Mouse (Mus musculus) liver, embryonic 15.5 days (tissue): ENCODE measurements around the gene Nck2. TPM values are rescaled to one million over a fixed set of nuclear protein-coding genes. Genes with fewer than 3 reads are reported as not detected.

Experiments
- ATAC-seq: fragments of 200-750 bp; cut with Nextera tagmentation; 2 replicates; pipeline ENCODE4 v1.8.0; 2017; ENCODE audit warnings: moderate number of reproducible peaks, mild to moderate bottlenecking, moderate library complexity; ENCODE audit not compliant: insufficient read depth
- H3K27ac ChIP-seq: fragments of 300-500 bp; sonication (generic); replicated peaks from 2 replicates; pipeline ENCODE4 v1.5.1; 2015; ENCODE audit warnings: mild to moderate bottlenecking, inconsistent platforms
- H3K27me3 ChIP-seq: fragments of 300-500 bp; sonication (generic); 2 replicates; pipeline ENCODE4 v1.6.1; 2015; ENCODE audit warnings: mild to moderate bottlenecking, inconsistent platforms
- H3K36me3 ChIP-seq: fragments of 300-500 bp; sonication (generic); replicated peaks from 2 replicates; pipeline ENCODE4 v1.6.1; 2015; ENCODE audit warnings: moderate library complexity, mild to moderate bottlenecking, inconsistent platforms
- H3K4me1 ChIP-seq: fragments of 300-500 bp; sonication (generic); replicated peaks from 2 replicates; pipeline ENCODE4 v1.6.1; 2015; ENCODE audit warnings: inconsistent platforms
- H3K4me2 ChIP-seq: fragments of 300-500 bp; sonication (generic); 2 replicates; pipeline ENCODE4 v1.6.1; 2015; ENCODE audit warnings: moderate library complexity, mild to moderate bottlenecking, inconsistent platforms
- H3K4me3 ChIP-seq: fragments of 300-500 bp; sonication (generic); replicated peaks from 2 replicates; pipeline ENCODE4 v1.5.1; 2015; ENCODE audit warnings: mild to moderate bottlenecking, inconsistent platforms
- H3K9ac ChIP-seq: fragments of 300-500 bp; sonication (generic); 2 replicates; pipeline ENCODE4 v1.6.1; 2015; ENCODE audit warnings: moderate library complexity, mild to moderate bottlenecking, inconsistent platforms
- H3K9me3 ChIP-seq: fragments of 300-500 bp; sonication (generic); replicated peaks from 2 replicates; pipeline ENCODE4 v1.6.1; 2016; ENCODE audit warnings: inconsistent platforms
- WGBS: fragments of 180-500 bp; shearing (Covaris S2); methylation state at CpG from one replicate; pipeline ENCODE4 v1.1.7; 2015; ENCODE audit warnings: mixed read lengths; ENCODE audit not compliant: insufficient replicate concordance; 5-methylcytosine and 5-hydroxymethylcytosine counted together
- polyA plus RNA-seq: library from polyadenylated mRNA; unstranded; fragments of >200 nt; fragmentation: Nextera tagmentation; extraction: Ambion mirVana; gene quantifications from 2 replicates; pipeline ENCODE4 v1.2.1, GENCODE M21; 2015

Nck2 gene
- polyA plus RNA-seq, 1 experiment from 2014 or later = 10.2 TPM

GRCm38 (mm10) chr1:43409019-43409418 lies 35.4 kb upstream of the Nck2 start:
- no peak for ATAC-seq
- no peak overlapping the region for H3K27ac ChIP-seq
- no peaks in the 10 kb centered on the region for H3K36me3 ChIP-seq
- H3K4me2 ChIP-seq = no peak overlapping the region
- WGBS = 43% methylated on average over 4 of the region's 4 CpGs
- H3K9me3 ChIP-seq = no peaks in the 10 kb centered on the region
- no peak overlapping the region for H3K4me3 ChIP-seq
- H3K27me3 ChIP-seq = no peaks in the 10 kb centered on the region
- no peak overlapping the region for H3K9ac ChIP-seq
- peaks cover 31% of the 10 kb centered on the region for H3K4me1 ChIP-seq

GRCm38 (mm10) chr1:43412825-43413224 lies 31.6 kb upstream of the Nck2 start:
- peaks cover 57% of the 10 kb centered on the region for H3K4me1 ChIP-seq
- H3K9ac ChIP-seq = 0 out of 2 replicates have a peak overlapping the region, but pooled peaks have one; percentile 1
- H3K4me2 ChIP-seq = peak overlapping the region; percentile 32
- peak; percentile 37 for ATAC-seq
- peak overlapping the region; percentile 90 for H3K27ac ChIP-seq
- no peak overlapping the region for H3K4me3 ChIP-seq
- H3K36me3 ChIP-seq = no peaks in the 10 kb centered on the region
- 23% methylated on average over 3 of the region's 3 CpGs for WGBS
- no peaks in the 10 kb centered on the region for H3K27me3 ChIP-seq
- H3K9me3 ChIP-seq = no peaks in the 10 kb centered on the region

- H3K9me3 ChIP-seq = no peaks in the 10 kb centered on the region
- no peaks in the 10 kb centered on the region for H3K27me3 ChIP-seq
- no peak for ATAC-seq
- H3K9ac ChIP-seq = peak overlapping the region; percentile 33
- peaks cover 57% of the 10 kb centered on the region for H3K4me1 ChIP-seq
- WGBS = 39% methylated on average over 3 of the region's 3 CpGs
- H3K36me3 ChIP-seq = no peaks in the 10 kb centered on the region
- H3K27ac ChIP-seq = peak overlapping the region; percentile 90
- peak overlapping the region; percentile 42 for H3K4me2 ChIP-seq
- H3K4me3 ChIP-seq = no peak overlapping the region
Observed at GRCm38 (mm10) chr1:43413298-43413697, 31.1 kb upstream of the Nck2 start.

GRCm38 (mm10) chr1:43413749-43414148 lies 30.6 kb upstream of the Nck2 start:
- H3K27me3 ChIP-seq = no peaks in the 10 kb centered on the region
- no peaks in the 10 kb centered on the region for H3K36me3 ChIP-seq
- peaks cover 57% of the 10 kb centered on the region for H3K4me1 ChIP-seq
- H3K27ac ChIP-seq = peak overlapping the region; percentile 90
- 29% methylated on average over 4 of the region's 4 CpGs for WGBS
- ATAC-seq = peak; percentile 77
- H3K4me3 ChIP-seq = no peak overlapping the region
- H3K9me3 ChIP-seq = no peaks in the 10 kb centered on the region
- H3K9ac ChIP-seq = peak overlapping the region; percentile 33; the same call in 1 of the 2 replicates
- peak overlapping the region; percentile 42 for H3K4me2 ChIP-seq

GRCm38 (mm10) chr1:43414228-43414627 lies 30.2 kb upstream of the Nck2 start:
- peak; percentile 99 for ATAC-seq
- Histone ChIP-seq H3K9ac (no peak overlapping the region), H3K4me2 (peak overlapping the region; percentile 42), H3K4me3 (no peak overlapping the region), H3K36me3 (no peaks in the 10 kb centered on the region), H3K4me1 (peaks cover 57% of the 10 kb centered on the region), H3K27me3 (no peaks in the 10 kb centered on the region), H3K9me3 (no peaks in the 10 kb centered on the region), H3K27ac (peak overlapping the region; percentile 90)

- Histone ChIP-seq H3K4me2 (no peak overlapping the region), H3K9ac (no peak overlapping the region), H3K9me3 (no peaks in the 10 kb centered on the region)
Observed at GRCm38 (mm10) chr1:43414971-43415370, 29.4 kb upstream of the Nck2 start.

GRCm38 (mm10) chr1:43422969-43423748 lies 21.2 kb upstream of the Nck2 start:
- no peak for ATAC-seq
- WGBS = 72% methylated on average over 4 of the region's 4 CpGs

More at GRCm38 (mm10) chr1:43414971-43415370, 29.4 kb upstream of the Nck2 start:
- Histone ChIP-seq H3K4me3 (no peak overlapping the region), H3K4me1 (peaks cover 57% of the 10 kb centered on the region), H3K36me3 (no peaks in the 10 kb centered on the region), H3K27me3 (no peaks in the 10 kb centered on the region), H3K27ac (peak overlapping the region; percentile 90)
- no peak for ATAC-seq

GRCm38 (mm10) chr1:43426526-43426925 lies 17.9 kb upstream of the Nck2 start:
- H3K4me2 ChIP-seq = no peak overlapping the region
- no peak overlapping the region for H3K4me3 ChIP-seq
- H3K27ac ChIP-seq = no peak overlapping the region
- no peaks in the 10 kb centered on the region for H3K27me3 ChIP-seq
- H3K9me3 ChIP-seq = no peaks in the 10 kb centered on the region
- no peak overlapping the region for H3K9ac ChIP-seq
- WGBS = 39% methylated on average over 4 of the region's 4 CpGs
- no peak for ATAC-seq
- no peaks in the 10 kb centered on the region for H3K4me1 ChIP-seq
- no peaks in the 10 kb centered on the region for H3K36me3 ChIP-seq

More at GRCm38 (mm10) chr1:43422969-43423748, 21.2 kb upstream of the Nck2 start:
- H3K4me1 ChIP-seq = no peaks in the 10 kb centered on the region
- no peaks in the 10 kb centered on the region for H3K27me3 ChIP-seq
- no peaks in the 10 kb centered on the region for H3K36me3 ChIP-seq
- H3K9ac ChIP-seq = no peak overlapping the region
- H3K4me2 ChIP-seq = no peak overlapping the region
- no peak overlapping the region for H3K27ac ChIP-seq
- no peaks in the 10 kb centered on the region for H3K9me3 ChIP-seq
- H3K4me3 ChIP-seq = no peak overlapping the region

GRCm38 (mm10) chr1:43426993-43427535 lies 17.3 kb upstream of the Nck2 start:
- no peak overlapping the region for H3K4me2 ChIP-seq
- no peaks in the 10 kb centered on the region for H3K9me3 ChIP-seq
- 65% methylated on average over 6 of the region's 6 CpGs for WGBS
- no peaks in the 10 kb centered on the region for H3K27me3 ChIP-seq
- H3K9ac ChIP-seq = no peak overlapping the region
- no peak overlapping the region for H3K4me3 ChIP-seq
- H3K27ac ChIP-seq = no peak overlapping the region
- no peaks in the 10 kb centered on the region for H3K4me1 ChIP-seq
- ATAC-seq = no peak
- H3K36me3 ChIP-seq = no peaks in the 10 kb centered on the region

- ATAC-seq = no peak
- H3K9me3 ChIP-seq = no peaks in the 10 kb centered on the region
- H3K27me3 ChIP-seq = no peaks in the 10 kb centered on the region
- H3K27ac ChIP-seq = no peak overlapping the region
- WGBS = 64% methylated on average over 9 of the region's 9 CpGs
- H3K9ac ChIP-seq = no peak overlapping the region
- no peak overlapping the region for H3K4me2 ChIP-seq
- H3K36me3 ChIP-seq = no peaks in the 10 kb centered on the region
- H3K4me3 ChIP-seq = no peak overlapping the region
- no peaks in the 10 kb centered on the region for H3K4me1 ChIP-seq
Observed at GRCm38 (mm10) chr1:43429924-43430876, 14.2 kb upstream of the Nck2 start.

- H3K27me3 ChIP-seq = no peaks in the 10 kb centered on the region
- H3K9ac ChIP-seq = no peak overlapping the region
- no peak overlapping the region for H3K4me3 ChIP-seq
- H3K9me3 ChIP-seq = no peaks in the 10 kb centered on the region
- H3K27ac ChIP-seq = no peak overlapping the region
- no peak for ATAC-seq
- 71% methylated on average over 4 of the region's 4 CpGs for WGBS
- no peaks in the 10 kb centered on the region for H3K4me1 ChIP-seq
- no peaks in the 10 kb centered on the region for H3K36me3 ChIP-seq
- H3K4me2 ChIP-seq = no peak overlapping the region
Observed at GRCm38 (mm10) chr1:43433853-43434252, 10.5 kb upstream of the Nck2 start.
